Mouse (Mus musculus) left cerebral cortex, postnatal 4 days (tissue): ENCODE data around the gene Gm37419. TPM values are rescaled to one million over a fixed set of nuclear protein-coding genes. Genes with fewer than 3 reads are reported as not detected.

Experiments used
- DNase-seq: peaks from one replicate; pipeline ENCODE4 v3.0.0-alpha.2; 2022
- intact Hi-C: fragments of 180-260 bp; cut with DNase I; formaldehyde crosslinking; loops from one replicate; pipeline ENCODE4 v1.15.1; 2025
- total RNA-seq, 2 experiments: library from RNA; stranded (reverse); gene quantifications; 2 replicates each; pipeline ENCODE4 v1.2.3; 2021

The Gm37419 gene
- total RNA-seq: not detected

GRCm38 (mm10) chr16:23988466-23989208, at the start of gene Gm37419, which contains the start of gene Bcl6:
TSS of gene Gm37419 (plus strand) at chr16:23988482.
TSS of gene Bcl6 (minus strand) at chr16:23988852.
- intact Hi-C loops: loop anchor here (5.0 to 10.0 kb wide), 3 partner anchors 826 to 1274 kb away; no protein-coding TSS in a partner anchor
- DNase-seq: peak; percentile 82

GRCm38 (mm10) chr16:23944801-23945200, 43.5 kb upstream of the Gm37419 start:
- intact Hi-C loops: no loop called here
- DNase-seq: no peak

DNA sequence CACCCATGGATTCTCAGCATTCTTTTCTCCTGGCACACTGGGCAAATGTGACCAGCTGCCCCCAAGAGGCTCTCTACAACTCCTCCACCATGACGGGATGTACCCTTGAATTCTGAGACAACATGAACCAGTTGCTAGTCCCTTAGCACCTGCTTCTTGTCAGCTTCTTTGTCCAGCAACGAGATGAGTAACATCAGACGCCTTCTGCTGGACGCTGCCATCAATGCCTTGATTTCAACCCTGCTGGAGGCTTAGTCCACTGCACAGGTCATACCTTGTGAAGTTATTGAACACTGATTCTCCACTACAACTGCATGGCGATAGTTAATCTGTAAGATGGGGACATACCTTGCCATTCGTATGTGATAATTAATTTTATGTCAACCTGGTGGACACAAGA, 40.6 kb upstream of the Gm37419 start:
- intact Hi-C loops: no loop called here
- DNase-seq: no peak

- intact Hi-C loops: loop anchor here (5.0 kb wide), 1 partner anchor 500 kb away; no protein-coding TSS in a partner anchor
- DNase-seq: no peak
Observed at GRCm38 (mm10) chr16:23952101-23952727, 36.1 kb upstream of the Gm37419 start.

DNA sequence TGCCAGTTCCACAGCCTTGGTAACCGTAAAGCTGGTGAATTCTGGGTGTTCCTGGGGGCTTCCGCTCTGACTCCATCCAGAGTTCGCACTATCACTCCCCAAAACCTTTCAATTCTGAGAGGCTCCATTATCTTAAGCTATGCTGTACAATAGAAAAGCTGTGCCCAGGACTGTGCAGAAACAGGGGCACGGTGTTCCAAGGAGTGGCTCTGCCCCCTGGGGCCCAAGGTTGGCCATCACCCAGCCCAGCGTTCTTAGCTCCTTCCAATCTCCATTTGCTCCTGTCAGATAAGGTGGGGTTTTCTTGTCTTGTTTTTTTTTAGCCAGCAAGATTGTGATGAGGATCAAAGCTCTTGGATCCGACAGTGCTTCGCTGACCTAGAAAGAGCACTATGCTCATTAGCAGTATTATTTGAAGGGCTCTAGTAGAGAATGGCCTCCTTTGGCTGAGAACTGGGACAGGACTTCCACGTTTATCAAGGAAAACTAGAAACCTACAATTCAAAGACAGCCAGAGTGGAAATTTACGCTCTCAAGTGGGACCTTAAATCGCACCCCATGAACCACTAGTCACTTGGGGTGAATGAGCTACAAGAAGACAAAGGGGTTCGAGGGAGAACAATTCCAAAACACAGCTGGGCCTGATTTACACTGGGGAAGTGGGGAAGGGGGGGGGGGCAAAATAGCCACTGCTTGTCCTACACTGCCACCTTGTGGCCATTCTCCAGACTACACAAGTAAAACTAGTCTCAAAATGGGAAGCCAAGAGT, 34.9 kb upstream of the Gm37419 start:
- intact Hi-C loops: loop anchor here (5.0 kb wide), 1 partner anchor 501 kb away; no protein-coding TSS in a partner anchor
- DNase-seq: peak; percentile 65

- DNase-seq: no peak
- intact Hi-C loops: loop anchor here (2.0 to 5.0 kb wide), 2 partner anchors 405 to 502 kb away; no protein-coding TSS in a partner anchor
Observed at GRCm38 (mm10) chr16:23953959-23954260, 34.4 kb upstream of the Gm37419 start.

DNA sequence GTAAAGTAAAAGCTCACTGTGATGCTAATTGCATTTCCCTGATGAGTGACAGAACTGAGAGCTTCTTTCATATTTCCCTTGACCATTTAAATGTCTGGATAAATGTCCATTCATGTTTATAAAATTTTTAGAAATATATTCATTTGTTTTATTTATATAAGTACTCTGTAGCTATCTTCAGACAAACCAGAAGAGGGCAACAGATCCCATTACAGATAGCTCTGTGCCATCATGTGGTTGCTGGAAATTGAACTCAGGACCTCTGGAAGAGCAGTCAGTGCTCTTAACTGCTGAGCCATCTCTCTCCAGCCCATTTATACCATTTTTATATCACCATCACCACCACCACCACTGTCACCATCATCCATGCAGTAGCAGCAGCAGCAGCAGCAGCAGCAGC, 29.3 kb upstream of the Gm37419 start:
- no peak for DNase-seq
- intact Hi-C loops: no loop called here

- intact Hi-C loops: no loop called here
- no peak for DNase-seq
Observed at GRCm38 (mm10) chr16:23962401-23962800, 25.9 kb upstream of the Gm37419 start.

DNA sequence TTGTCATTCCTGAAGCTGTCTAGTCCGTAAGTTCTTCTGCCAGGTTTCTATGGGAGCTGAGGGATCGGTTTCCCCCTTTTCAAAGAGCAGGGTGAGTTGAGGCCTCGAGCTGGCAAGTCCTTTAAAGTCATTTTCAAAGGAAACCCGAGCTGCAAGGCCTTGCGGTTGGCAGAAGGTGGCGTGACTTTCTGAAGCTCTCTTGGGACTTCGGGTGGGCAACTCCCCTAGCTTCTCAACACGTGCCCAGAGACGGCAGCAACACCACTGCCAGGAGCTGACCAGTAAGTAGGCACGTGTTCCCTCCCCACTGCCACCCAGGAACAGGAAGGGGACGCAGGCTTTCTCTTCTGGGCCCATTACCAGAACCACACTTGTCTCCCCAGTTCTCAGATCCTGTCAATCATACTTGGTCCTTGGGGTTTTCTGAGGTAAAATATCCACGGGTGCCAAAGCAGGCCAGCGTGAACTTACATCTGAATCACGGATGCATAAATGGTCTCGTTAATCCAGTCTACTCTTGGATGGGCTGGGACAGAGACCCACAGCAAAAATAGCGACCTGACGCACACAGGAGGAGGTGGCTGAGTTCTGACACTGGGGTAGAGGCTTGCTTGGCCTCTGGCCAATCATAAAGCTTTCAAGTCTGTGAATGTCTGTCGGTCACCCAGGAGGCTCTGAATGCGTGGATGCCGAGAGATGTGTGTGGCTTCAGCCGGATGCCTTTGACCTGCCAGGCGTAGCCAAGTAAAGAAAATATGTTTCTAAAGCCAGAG, 24.2 kb upstream of the Gm37419 start:
- intact Hi-C loops: no loop called here

DNA sequence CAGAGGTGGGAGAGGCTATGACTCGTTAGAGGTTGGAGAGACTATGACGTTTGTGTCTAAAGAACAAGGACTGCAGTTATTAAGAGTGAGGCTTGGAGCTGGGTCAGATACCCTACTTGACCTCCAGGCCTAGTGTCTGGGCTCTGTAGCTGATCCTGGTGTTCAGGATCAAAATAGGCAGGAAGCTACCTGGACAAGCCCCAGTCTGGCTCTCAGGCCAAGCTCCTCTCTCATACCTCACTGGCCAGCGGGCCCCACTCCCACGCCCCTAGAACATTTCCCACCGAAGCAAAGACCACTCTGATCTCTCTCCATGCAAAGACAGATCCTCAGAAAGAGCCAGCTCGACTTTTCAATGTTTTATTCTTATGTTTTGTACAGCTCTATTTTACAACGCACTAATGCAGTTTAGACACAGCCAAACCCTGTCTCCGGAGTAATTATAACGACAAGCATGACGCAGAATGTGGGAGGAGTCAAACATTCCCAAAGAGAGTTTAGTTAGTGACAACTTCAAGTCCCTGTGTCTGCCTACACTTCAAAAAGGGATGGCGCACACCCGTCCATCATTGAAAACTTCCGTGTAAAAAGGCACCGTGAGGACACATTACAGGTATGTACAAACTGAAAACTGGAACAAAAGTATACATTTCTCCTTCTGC, 23.4 kb upstream of the Gm37419 start:
- DNase-seq: no peak
- intact Hi-C loops: no loop called here

More for the DNA sequence above, 24.2 kb upstream of the Gm37419 start:
- peak; percentile 51 for DNase-seq

DNA sequence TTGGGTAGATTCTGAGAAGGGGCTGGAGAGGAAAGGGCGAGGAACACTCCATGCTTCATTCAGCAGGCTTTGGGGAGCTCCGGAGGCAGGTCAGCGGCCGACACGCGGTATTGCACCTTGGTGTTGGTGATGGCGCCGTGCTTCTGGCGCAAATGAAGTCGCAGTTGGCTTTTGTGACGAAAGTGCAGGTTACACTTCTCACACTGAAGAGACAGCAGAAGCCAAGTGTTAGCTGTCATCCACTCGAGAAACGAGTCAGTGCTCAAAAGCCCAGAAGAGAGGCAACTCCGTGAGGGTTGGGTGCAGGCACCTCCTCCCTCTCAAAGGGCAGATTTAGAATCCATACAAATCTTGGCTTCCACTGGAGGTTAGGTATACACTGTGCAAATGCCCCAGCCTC, 22.2 kb upstream of the Gm37419 start:
- no peak for DNase-seq
- intact Hi-C loops: no loop called here

- intact Hi-C loops: no loop called here
- no peak for DNase-seq
Observed at GRCm38 (mm10) chr16:23967301-23967700, 21.0 kb upstream of the Gm37419 start.

DNA sequence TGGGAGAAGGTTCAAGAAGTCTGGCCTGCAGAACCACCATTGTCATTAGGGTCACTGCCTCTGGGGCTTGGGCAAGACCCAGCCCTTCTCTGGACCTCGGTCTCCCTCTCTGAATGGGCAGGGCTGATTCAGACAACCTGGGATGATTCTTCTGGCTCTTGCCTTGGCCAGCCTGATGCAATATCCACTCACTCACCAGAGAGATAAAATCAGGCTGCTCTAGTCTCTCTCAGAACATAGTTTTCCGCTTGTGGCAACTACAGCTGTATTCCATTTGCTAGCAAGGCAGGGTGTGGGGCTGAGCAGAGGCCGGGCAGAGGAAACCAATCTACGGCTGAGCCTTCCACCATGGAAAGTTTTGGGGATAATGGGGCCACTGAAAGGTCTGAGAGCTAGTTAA, 19.4 kb upstream of the Gm37419 start:
- intact Hi-C loops: no loop called here
- DNase-seq: no peak

DNA sequence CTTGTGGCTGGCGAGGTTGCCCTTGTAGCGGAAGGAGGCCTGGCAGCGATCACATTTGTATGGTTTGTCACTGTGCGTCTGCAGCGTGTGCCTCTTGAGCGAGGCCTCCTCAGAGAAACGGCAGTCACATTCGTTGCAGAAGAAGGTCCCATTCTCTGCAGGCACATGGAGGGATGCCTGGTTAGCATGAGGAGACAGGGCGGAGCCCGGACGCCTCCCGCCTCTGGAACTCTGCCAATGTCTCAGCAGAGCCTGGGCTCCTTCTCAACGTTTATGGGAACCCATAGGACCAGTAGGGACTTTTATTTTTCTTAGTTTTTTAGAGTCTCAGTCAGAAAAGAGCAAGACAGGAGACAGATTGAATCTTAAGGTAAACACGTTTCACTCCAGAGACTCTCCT, 18.4 kb upstream of the Gm37419 start:
- no peak for DNase-seq
- intact Hi-C loops: no loop called here

DNA sequence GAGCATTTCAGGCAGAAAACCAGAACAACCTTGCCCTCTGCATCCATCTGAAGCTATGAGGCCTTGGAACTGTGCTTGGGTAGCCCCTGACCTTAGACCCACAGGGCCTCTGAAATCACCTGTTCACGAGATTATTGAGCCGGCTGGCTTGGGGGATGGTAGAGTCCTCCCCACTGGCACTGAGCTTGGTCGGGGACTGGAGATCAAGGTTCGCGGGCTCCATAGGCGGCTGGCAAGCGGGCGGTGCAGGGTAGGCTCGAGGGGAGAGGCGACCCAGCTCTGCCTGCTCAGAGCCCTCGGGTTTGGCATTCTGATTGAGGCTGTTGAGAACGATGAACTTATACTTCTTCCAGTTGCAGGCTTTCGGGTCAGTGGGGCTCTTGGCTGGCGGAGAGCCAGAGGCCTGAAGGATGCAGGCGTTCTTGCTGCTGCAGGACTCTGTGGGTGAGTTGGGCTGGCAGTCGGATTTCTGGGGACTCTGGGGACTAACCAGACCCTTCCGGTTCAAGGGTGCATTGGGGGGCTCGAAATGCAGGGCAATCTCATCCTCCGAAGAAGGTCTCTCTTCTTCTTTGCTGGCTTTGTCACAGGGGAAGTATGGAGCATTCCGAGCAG, 16.0 kb upstream of the Gm37419 start:
- intact Hi-C loops: no loop called here
- DNase-seq: no peak

- intact Hi-C loops: no loop called here
Observed at GRCm38 (mm10) chr16:23972901-23973300, 15.4 kb upstream of the Gm37419 start.

GRCm38 (mm10) chr16:23973635-23974367, 14.5 kb upstream of the Gm37419 start:
- intact Hi-C loops: no loop called here
- no peak for DNase-seq

More at GRCm38 (mm10) chr16:23972901-23973300, 15.4 kb upstream of the Gm37419 start:
- DNase-seq: no peak

- DNase-seq: no peak
- intact Hi-C loops: no loop called here
Observed at GRCm38 (mm10) chr16:23976196-23976595, 12.1 kb upstream of the Gm37419 start.

- intact Hi-C loops: no loop called here
- DNase-seq: no peak
Observed at GRCm38 (mm10) chr16:23977732-23978131, 10.6 kb upstream of the Gm37419 start.
